In the genomic region with DNA sequence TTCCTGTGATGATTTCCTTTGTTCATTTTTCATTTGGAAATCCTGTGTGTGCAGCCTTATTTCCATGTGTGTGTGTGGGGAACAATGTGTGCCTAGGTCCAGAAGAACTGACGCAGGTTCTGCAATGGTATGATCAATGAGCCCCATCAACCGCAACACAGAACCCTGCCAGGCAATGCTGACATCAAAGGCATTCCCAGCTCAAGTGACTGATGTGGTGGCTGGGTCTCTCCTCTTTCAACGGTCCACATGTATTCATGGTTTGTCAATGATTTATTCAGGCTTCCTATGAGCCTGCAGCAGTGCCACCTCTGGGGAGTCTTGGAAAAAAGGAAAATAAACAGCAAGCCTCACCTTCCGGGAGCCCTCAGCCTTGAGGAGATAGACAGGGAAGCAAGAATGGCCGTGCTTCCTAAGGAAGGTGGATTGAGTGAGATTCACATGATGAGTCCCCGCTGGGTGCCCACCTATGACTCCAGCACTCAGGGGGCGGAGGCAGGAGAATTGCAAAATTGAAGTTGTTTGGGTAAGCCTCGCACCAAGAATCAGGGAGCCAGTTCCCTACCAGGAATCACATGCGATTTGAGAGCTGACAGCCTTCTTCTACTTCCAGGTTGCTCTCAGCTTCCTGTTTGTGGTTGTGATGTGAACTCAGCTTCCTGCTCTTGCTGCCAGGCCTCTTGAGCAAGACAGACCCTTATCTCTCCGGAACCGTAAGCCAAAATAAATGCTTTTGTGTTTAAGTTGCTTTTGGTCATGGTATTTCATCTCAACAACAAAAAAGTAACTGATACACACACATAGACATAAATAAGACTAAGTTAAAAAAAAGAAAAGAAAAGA, we compare ENCODE assay signal across 15 mouse cellular contexts.
DNase-seq lines count a peak whose midpoint lies in the region; ATAC-seq and TF ChIP-seq lines count a peak whose summit lies in the region.
"Had no signal": no experiment of that assay in that cellular context is flagged by ENCODE, and none has a peak within 500 bp of the region (broad histone marks: within the 10 kb centered on the region; RNA-seq: fewer than 3 reads in every experiment).

No protein-coding gene starts in this region.

- 0 out of 2 replicates have a peak, but pooled peaks have one; percentile 40 for ATAC-seq in kidney, postnatal 0 days (replicated peaks; ENCODE audit: low FRiP score, low read depth)
- ATAC-seq in G1E (ENCODE audit: extremely low read depth, insufficient number of reproducible peaks, low FRiP score, poor library complexity, severe bottlenecking), result peak; percentile 15; the same call in 1 of the 2 replicates
- ATAC-seq in Patski, result peak; percentile 70
- peak; percentile 92 for ATAC-seq in megakaryocyte, adult 5-6 weeks (ENCODE audit: poor library complexity, severe bottlenecking)
- no peak for ATAC-seq in forebrain, postnatal 0 days
- ATAC-seq: midbrain, embryonic 15.5 days had no signal

- DNase-seq in kidney, postnatal 0 days (ENCODE audit: low spot score), result peak; percentile 38
- DNase-seq in kidney, postnatal 25 days, result no peak
- DNase-seq in G1E (ENCODE audit: low spot score) (no peak), Patski (ENCODE audit: low read depth, low spot score) (peak; percentile 53)
- DNase-seq in forebrain, postnatal 0 days, result no peak
- DNase-seq in gastrocnemius, postnatal 10 days, result no peak
- no peak for DNase-seq in cerebellum, adult 11 months
- DNase-seq: cerebellum, adult 18-20 months; heart, adult 18-20 months; kidney, adult 11 months had no signal

- H3K36me3 ChIP-seq in kidney, postnatal 0 days (ENCODE audit: insufficient read depth, low read length), result no peaks in the 10 kb centered on the region
- H3K36me3 ChIP-seq in G1E (replicated peaks), result no peaks in the 10 kb centered on the region
- H3K36me3 ChIP-seq in forebrain, postnatal 0 days (ENCODE audit: insufficient read depth), result no peaks in the 10 kb centered on the region
- H3K36me3 ChIP-seq: embryonic facial prominence, embryonic 15.5 days; hindbrain, embryonic 12.5 days; midbrain, embryonic 15.5 days; neural tube, embryonic 13.5 days had no signal

- no peak overlapping the region for H3K4me3 ChIP-seq in kidney, postnatal 0 days (replicated peaks; ENCODE audit: low read depth, low read length)
- H3K4me3 ChIP-seq in G1E (ENCODE audit: low read depth, low read length), result no peak overlapping the region
- no peak overlapping the region for H3K4me3 ChIP-seq in forebrain, postnatal 0 days (ENCODE audit: low read depth, low read length)
- H3K4me3 ChIP-seq: embryonic facial prominence, embryonic 15.5 days; hindbrain, embryonic 12.5 days; midbrain, embryonic 15.5 days; neural tube, embryonic 13.5 days had no signal

- WGBS in kidney, postnatal 0 days, result 57% methylated on average over 11 of the region's 11 CpGs
- whole genome bisulfite sequencing in forebrain, postnatal 0 days, result 83% methylated on average over 11 of the region's 11 CpGs

- H3K9ac ChIP-seq in kidney, postnatal 0 days (ENCODE audit: low read depth, low read length), result no peak overlapping the region
- H3K9ac ChIP-seq in forebrain, postnatal 0 days, result no peak overlapping the region
- H3K9ac ChIP-seq: embryonic facial prominence, embryonic 15.5 days; hindbrain, embryonic 12.5 days; midbrain, embryonic 15.5 days; neural tube, embryonic 13.5 days had no signal

- peak; percentile 42; the same call in 1 of the 2 replicates for TF ChIP-seq CTCF in kidney, postnatal 0 days (IDR thresholded peaks at IDR 0.05; ENCODE audit: low read depth)
- TF ChIP-seq CTCF in G1E (IDR thresholded peaks at IDR 0.05; ENCODE audit: low read depth, low read length), result no peak
- peak; percentile 67 for TF ChIP-seq CTCF in Patski (IDR thresholded peaks at IDR 0.05)
- TF ChIP-seq CTCF in forebrain, postnatal 0 days (IDR thresholded peaks at IDR 0.05; ENCODE audit: low read depth), result no peak

- H3K27ac ChIP-seq in kidney, postnatal 0 days, result no peak overlapping the region
- no peak overlapping the region for H3K27ac ChIP-seq in forebrain, postnatal 0 days (ENCODE audit: low read depth, low read length)
- H3K27ac ChIP-seq: embryonic facial prominence, embryonic 15.5 days; hindbrain, embryonic 12.5 days; midbrain, embryonic 15.5 days; neural tube, embryonic 13.5 days had no signal

- POLR2A ChIA-PET in Patski (lab: Charles Lee), result interaction anchor here (1.1 to 1.7 kb wide), 2 partner anchors 21 to 64 kb away, joined by 3 read pairs; no protein-coding TSS in a partner anchor

- H3K4me2 ChIP-seq in kidney, postnatal 0 days (ENCODE audit: low read length), result no peak overlapping the region
- H3K4me2 ChIP-seq in forebrain, postnatal 0 days (ENCODE audit: low read depth), result no peak overlapping the region
- H3K4me2 ChIP-seq: embryonic facial prominence, embryonic 15.5 days; hindbrain, embryonic 12.5 days; midbrain, embryonic 15.5 days; neural tube, embryonic 13.5 days had no signal

- in situ Hi-C loops in Patski (cut with MboI; ENCODE audit: low pct_unique_long_range_greater_than_20kb), result no loop called here

- H3K27me3 ChIP-seq in kidney, postnatal 0 days (ENCODE audit: insufficient read depth, low read length), result no peaks in the 10 kb centered on the region
- H3K27me3 ChIP-seq in G1E (ENCODE audit: insufficient read depth, low read length) (peaks cover 2% of the 10 kb centered on the region; the same call in 1 of the 2 replicates), Patski (no peaks in the 10 kb centered on the region)
- H3K27me3 ChIP-seq in forebrain, postnatal 0 days (ENCODE audit: insufficient read depth, low read length), result no peaks in the 10 kb centered on the region
- H3K27me3 ChIP-seq: embryonic facial prominence, embryonic 15.5 days; hindbrain, embryonic 12.5 days; midbrain, embryonic 15.5 days; neural tube, embryonic 13.5 days had no signal

- CTCF ChIA-PET in Patski (lab: Charles Lee), result interaction anchor here (0.7 to 1.2 kb wide), 3 partner anchors 17 to 50 kb away, joined by 3 to 5 read pairs (median 3); no protein-coding TSS in a partner anchor

- no peaks in the 10 kb centered on the region for H3K9me3 ChIP-seq in kidney, postnatal 0 days (replicated peaks; ENCODE audit: low read length)
- H3K9me3 ChIP-seq in G1E (replicated peaks), result no peaks in the 10 kb centered on the region
- no peaks in the 10 kb centered on the region for H3K9me3 ChIP-seq in forebrain, postnatal 0 days (ENCODE audit: low read length)
- H3K9me3 ChIP-seq: embryonic facial prominence, embryonic 15.5 days; hindbrain, embryonic 12.5 days; midbrain, embryonic 15.5 days; neural tube, embryonic 13.5 days had no signal

- no peaks in the 10 kb centered on the region for H3K4me1 ChIP-seq in kidney, postnatal 0 days (replicated peaks; ENCODE audit: insufficient read depth, low read length)
- peaks cover 9% of the 10 kb centered on the region for H3K4me1 ChIP-seq in G1E (ENCODE audit: insufficient read depth, low read depth, low read length)
- no peaks in the 10 kb centered on the region for H3K4me1 ChIP-seq in forebrain, postnatal 0 days (ENCODE audit: insufficient read depth)
- H3K4me1 ChIP-seq: hindbrain, embryonic 12.5 days; midbrain, embryonic 15.5 days; neural tube, embryonic 13.5 days had no signal

Comparison
In these comparisons a context has a peak if more than half of its experiments do, and no peak if none do; other contexts are left out.
1. DNase-seq: peak in kidney, postnatal 0 days (single experiment) and Patski (single experiment); none in kidney, postnatal 25 days (0 of 2), G1E (single experiment), forebrain, postnatal 0 days (single experiment), gastrocnemius, postnatal 10 days (single experiment) and cerebellum, adult 11 months (single experiment).
2. CTCF ChIP-seq: peak in kidney, postnatal 0 days (single experiment) and Patski (single experiment); none in G1E (single experiment) and forebrain, postnatal 0 days (single experiment).